Mouse (Mus musculus): ENCODE data around the gene Kcnip1. TPM values are rescaled to one million over a fixed set of nuclear protein-coding genes. Genes with fewer than 3 reads are reported as not detected.

Gene Kcnip1
- polyA plus RNA-seq, 1 experiment: 4.4 TPM

Other genes with a start within 250 kb of the Kcnip1 start
- gene Kcnmb1, start 30.1 kb downstream of the Kcnip1 start, polyA plus RNA-seq (2012; rRNA removed): 1.6 and 1.8 TPM in 2 replicates
- 3.0 and 3.3 TPM in 2 replicates for gene Lcp2, start 53.8 kb upstream of the Kcnip1 start, polyA plus RNA-seq (2012; rRNA removed)
- 1.2 and 1.4 TPM in 2 replicates for gene 4930469K13Rik, start 105.4 kb upstream of the Kcnip1 start, polyA plus RNA-seq (2012; rRNA removed)
- gene Foxi1, start 214.9 kb upstream of the Kcnip1 start, polyA plus RNA-seq (2012; rRNA removed): 22.2 and 29.9 TPM in 2 replicates

All from gonadal fat pad, adult 2 months (tissue).